Mouse (Mus musculus): ENCODE results near the gene Bckdk. TPM values are rescaled to one million over a fixed set of nuclear protein-coding genes. Genes with fewer than 3 reads are reported as not detected.

Bckdk gene
- total and polyA plus RNA-seq, 3 experiments, result 32.6 to 126 TPM; not detected in 1

GRCm38 (mm10) chr7:127876467-127877348, 27.2 kb upstream of the Bckdk start, which contains the start of gene Zfp668:
Gene Zfp668, minus strand, starts transcription at chr7:127876828.
- peak; percentile 98 for DNase-seq (ENCODE audit: low read depth, low spot score)
- Histone ChIP-seq H3K27me3 (ENCODE audit: control insufficient read depth in 1 of 2, insufficient read depth in 2 of 2, low read length in 2 of 2) (no peaks in the 10 kb centered on the region), H3K9ac (ENCODE audit: control insufficient read depth, low read depth, low read length, poor library complexity, severe bottlenecking) (peak within 1 kb of the TSS; percentile 90), H3K4me3 (ENCODE audit: control insufficient read depth in 1 of 2, insufficient read depth in 1 of 2, low read depth in 2 of 2, low read length in 2 of 2) (peak within 1 kb of the TSS; percentile 81 to 86), H3K79me2 (ENCODE audit: control insufficient read depth, insufficient read depth, low read length, poor library complexity) (peaks cover 66% of the 10 kb centered on the region), H3K9me3 (replicated peaks; ENCODE audit: insufficient read depth, low read length) (no peaks in the 10 kb centered on the region), H3K4me1 (ENCODE audit: control insufficient read depth in 1 of 2, insufficient read depth in 2 of 2, low read length in 2 of 2) (peaks cover 0 to 16% of the 10 kb centered on the region in 2 experiments; a peak in 3 of 4 replicates), H3K36me3 (ENCODE audit: control insufficient read depth in 1 of 2, insufficient read depth in 2 of 2, low read length in 2 of 2) (peaks cover 0 to 18% of the 10 kb centered on the region in 2 experiments), H3K27ac (ENCODE audit: control insufficient read depth, low read depth, low read length) (peak within 1 kb of the TSS; percentile 85)
- no peak for TF ChIP-seq MEF2A (IDR thresholded peaks at IDR 0.05; ENCODE audit: extremely low read depth, insufficient replicate concordance, low read depth, low read length, poor library complexity, severe bottlenecking)
- TF ChIP-seq ZMIZ1 (IDR thresholded peaks at IDR 0.05; ENCODE audit: low read depth, low read length), result peak; percentile 54; the same call in 1 of the 2 replicates
- no peak for TF ChIP-seq JUND (IDR thresholded peaks at IDR 0.05; ENCODE audit: low read depth, low read length)
- TF ChIP-seq CTCF (IDR thresholded peaks at IDR 0.05 in 2 of 3, conservative IDR thresholded peaks at IDR 0.05 in 1 of 3; ENCODE audit: control insufficient read depth in 1 of 3, insufficient read depth in 1 of 3, low read depth in 2 of 3, low read length in 3 of 3, poor library complexity in 1 of 3, severe bottlenecking in 1 of 3), result no peak
- TF ChIP-seq ETS1 (IDR thresholded peaks at IDR 0.05; ENCODE audit: low read depth, low read length), result peak; percentile 61; the same call in 1 of the 2 replicates
- TF ChIP-seq TBP (IDR thresholded peaks at IDR 0.05; ENCODE audit: low read depth, low read length), result peak; percentile 75
- peak; percentile 68 for TF ChIP-seq RCOR1 (IDR thresholded peaks at IDR 0.05; ENCODE audit: low read depth, low read length)
- TF ChIP-seq KAT2A (conservative IDR thresholded peaks at IDR 0.05; ENCODE audit: low read depth, low read length), result peak; percentile 89
- peak; percentile 52 for TF ChIP-seq NELFE (IDR thresholded peaks at IDR 0.05; ENCODE audit: low read depth, low read length)
- TF ChIP-seq MXI1 (IDR thresholded peaks at IDR 0.05; ENCODE audit: low read depth, low read length), result peak; percentile 78
- TF ChIP-seq NRF1 (IDR thresholded peaks at IDR 0.05; ENCODE audit: insufficient read depth, low read depth, low read length, poor library complexity, severe bottlenecking), result peak; percentile 76
- no peak for TF ChIP-seq MAFK (IDR thresholded peaks at IDR 0.05; ENCODE audit: borderline replicate concordance, low read depth, low read length)
- TF ChIP-seq POLR2AphosphoS5 (IDR thresholded peaks at IDR 0.05; ENCODE audit: borderline replicate concordance, low read depth, low read length), result no peak
- TF ChIP-seq SIN3A (IDR thresholded peaks at IDR 0.05; ENCODE audit: low read length), result peak; percentile 93
- peak; percentile 97 for TF ChIP-seq HCFC1 (IDR thresholded peaks at IDR 0.05; ENCODE audit: low read depth, low read length)
- no peak for TF ChIP-seq TAL1 (IDR thresholded peaks at IDR 0.05; ENCODE audit: low read length)
- TF ChIP-seq E2F4 (IDR thresholded peaks at IDR 0.05; ENCODE audit: borderline replicate concordance, low read depth, low read length), result peak; percentile 87; the same call in 1 of the 2 replicates
- TF ChIP-seq POLR2AphosphoS2 (IDR thresholded peaks at IDR 0.05; ENCODE audit: low read length), result peak; percentile 71; the same call in 1 of the 2 replicates
- peak; percentile 68 for TF ChIP-seq TCF12 (IDR thresholded peaks at IDR 0.05; ENCODE audit: low read depth, low read length)
- TF ChIP-seq POLR2A (IDR thresholded peaks at IDR 0.05; ENCODE audit: control insufficient read depth in 1 of 2, insufficient read depth in 1 of 2, low read depth in 1 of 2, low read length in 2 of 2, poor library complexity in 1 of 2), result peak; percentile 27 to 83
- TF ChIP-seq MAZ (IDR thresholded peaks at IDR 0.05; ENCODE audit: low read depth, low read length), result peak; percentile 94
- TF ChIP-seq CHD1 (IDR thresholded peaks at IDR 0.05; ENCODE audit: low read depth, low read length), result peak; percentile 44; the same call in 1 of the 2 replicates
- TF ChIP-seq USF2 (IDR thresholded peaks at IDR 0.05; ENCODE audit: borderline replicate concordance in 1 of 2, insufficient read depth in 1 of 2, low read depth in 1 of 2, low read length in 2 of 2), result no peak
- TF ChIP-seq ZNF384 (IDR thresholded peaks at IDR 0.05; ENCODE audit: low read depth, low read length), result no peak
- peak; percentile 62 for TF ChIP-seq MAX (IDR thresholded peaks at IDR 0.05; ENCODE audit: low read length)
- peak; percentile 100 for TF ChIP-seq ELF1 (IDR thresholded peaks at IDR 0.05; ENCODE audit: low read depth, low read length)
